Mouse (Mus musculus) forebrain, embryonic 16.5 days (tissue): ENCODE measurements around the gene Nfatc4. TPM values are rescaled to one million over a fixed set of nuclear protein-coding genes. Genes with fewer than 3 reads are reported as not detected.
A peak's percentile ranks its signal among the peaks of the same experiment; 100 is the strongest.

Experiments
- ATAC-seq: fragments of 200-750 bp; cut with Nextera tagmentation; 2 replicates; pipeline ENCODE4 v1.8.0; 2017; ENCODE audit warnings: mild to moderate bottlenecking, moderate library complexity
- H3K27ac ChIP-seq: fragments of 300-500 bp; sonication (generic); 2 replicates; pipeline ENCODE4 v1.5.1; 2014; ENCODE audit warnings: low read length, control low read depth
- H3K27me3 ChIP-seq: fragments of 300-500 bp; sonication (generic); replicated peaks from 2 replicates; pipeline ENCODE4 v1.6.1; 2014; ENCODE audit warnings: low read length; ENCODE audit not compliant: control insufficient read depth, insufficient read depth
- H3K36me3 ChIP-seq: fragments of 300-500 bp; sonication (generic); 2 replicates; pipeline ENCODE4 v1.6.1; 2014; ENCODE audit not compliant: control insufficient read depth, insufficient read depth
- H3K4me1 ChIP-seq: fragments of 300-500 bp; sonication (generic); replicated peaks from 2 replicates; pipeline ENCODE4 v1.6.1; 2014; ENCODE audit warnings: low read length; ENCODE audit not compliant: control insufficient read depth, insufficient read depth
- H3K4me2 ChIP-seq: fragments of 300-500 bp; sonication (generic); 2 replicates; pipeline ENCODE4 v1.6.1; 2014; ENCODE audit warnings: mild to moderate bottlenecking, low read length, control low read depth
- H3K4me3 ChIP-seq: fragments of 300-500 bp; sonication (generic); replicated peaks from 2 replicates; pipeline ENCODE4 v1.5.1; 2014; ENCODE audit warnings: mild to moderate bottlenecking, low read length, control low read depth
- H3K9ac ChIP-seq: fragments of 300-500 bp; sonication (generic); replicated peaks from 2 replicates; pipeline ENCODE4 v1.6.1; 2014; ENCODE audit warnings: low read depth, low read length, control low read depth
- H3K9me3 ChIP-seq: fragments of 300-500 bp; sonication (generic); 2 replicates; pipeline ENCODE4 v1.6.1; 2016; ENCODE audit warnings: low read length; ENCODE audit not compliant: control insufficient read depth
- WGBS: fragments of 180-500 bp; shearing (Covaris S2); extraction: QIAGEN DNeasy Blood & Tissue Kit; methylation state at CpG from one replicate; pipeline ENCODE4 v1.1.7; 2014; 5-methylcytosine and 5-hydroxymethylcytosine counted together
- polyA plus RNA-seq: library from polyadenylated mRNA; unstranded; fragments of >200 nt; fragmentation: Nextera tagmentation; extraction: Ambion mirVana; gene quantifications from 2 replicates; pipeline ENCODE4 v1.2.1, GENCODE M21; 2015

Nfatc4 gene
- polyA plus RNA-seq, 1 experiment from 2014 or later, result 12.3 TPM

DNA sequence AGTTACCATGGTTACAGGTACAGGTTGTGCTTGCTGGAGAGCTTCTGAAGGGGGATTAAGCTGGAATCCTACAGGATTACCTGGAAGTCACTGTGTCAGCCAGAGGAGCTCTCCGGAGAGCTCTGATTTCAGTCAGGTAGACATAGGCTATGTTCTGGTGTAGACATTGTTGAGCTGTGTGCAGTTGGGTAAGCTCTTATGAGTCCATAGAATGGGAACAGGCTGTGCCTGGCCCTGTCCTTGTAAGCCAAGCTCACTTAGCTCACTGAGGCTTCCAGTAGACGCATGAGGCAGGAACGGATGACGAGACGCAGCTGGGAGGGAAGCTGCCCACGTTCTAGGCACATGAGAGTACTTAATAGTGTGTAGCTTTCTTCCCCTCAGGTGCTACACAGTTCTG is 39.2 kb downstream of the Nfatc4 start:
- H3K36me3 ChIP-seq, result peaks cover 5% of the 10 kb centered on the region; the same call in 1 of the 2 replicates
- ATAC-seq, result no peak
- 70% methylated on average over 6 of the region's 6 CpGs for WGBS

GRCm38 (mm10) chr14:55862970-55863369 is 40.0 kb downstream of the Nfatc4 start:
- Histone ChIP-seq H3K4me2 (no peak overlapping the region), H3K4me3 (no peak overlapping the region), H3K27ac (no peak overlapping the region), H3K27me3 (no peaks in the 10 kb centered on the region), H3K9me3 (no peaks in the 10 kb centered on the region), H3K36me3 (peaks cover 5% of the 10 kb centered on the region; the same call in 1 of the 2 replicates), H3K4me1 (peaks cover 12% of the 10 kb centered on the region), H3K9ac (no peak overlapping the region)
- no peak for ATAC-seq
- WGBS, result 97% methylated on average over 10 of the region's 10 CpGs

More for the DNA sequence above, 39.2 kb downstream of the Nfatc4 start:
- no peak overlapping the region for H3K9ac ChIP-seq
- no peaks in the 10 kb centered on the region for H3K27me3 ChIP-seq
- H3K27ac ChIP-seq, result no peak overlapping the region
- H3K4me2 ChIP-seq, result no peak overlapping the region
- no peak overlapping the region for H3K4me3 ChIP-seq
- H3K9me3 ChIP-seq, result no peaks in the 10 kb centered on the region
- H3K4me1 ChIP-seq, result peaks cover 20% of the 10 kb centered on the region

GRCm38 (mm10) chr14:55863773-55864172 is 40.8 kb downstream of the Nfatc4 start:
- peak; percentile 44; the same call in 1 of the 2 replicates for ATAC-seq
- Histone ChIP-seq H3K4me3 (no peak overlapping the region), H3K27ac (no peak overlapping the region), H3K4me1 (peaks cover 7% of the 10 kb centered on the region; the same call in 1 of the 2 replicates), H3K36me3 (peaks cover 10% of the 10 kb centered on the region), H3K27me3 (no peaks in the 10 kb centered on the region), H3K9me3 (no peaks in the 10 kb centered on the region), H3K4me2 (no peak overlapping the region), H3K9ac (no peak overlapping the region)
- 21% methylated on average over 7 of the region's 7 CpGs for WGBS

DNA sequence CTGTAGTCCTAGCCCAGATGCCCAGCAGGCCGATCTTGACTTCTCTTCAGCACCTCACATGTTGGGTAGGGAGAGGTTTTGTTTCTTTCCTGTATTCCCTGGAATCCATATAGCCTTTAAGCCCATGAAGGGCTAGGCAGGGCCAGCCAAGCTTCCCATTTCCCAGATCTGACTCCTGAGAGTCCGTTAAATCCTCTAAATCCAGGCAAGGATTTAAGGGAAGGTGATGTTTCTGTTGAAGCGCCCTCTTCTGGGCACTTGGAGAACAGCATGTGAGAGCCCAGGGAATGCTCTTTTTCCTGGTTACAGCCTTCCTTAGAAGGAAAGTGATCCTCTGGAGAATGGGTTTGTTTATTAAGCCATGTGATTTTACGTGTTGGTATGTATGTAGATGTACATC is 44.0 kb downstream of the Nfatc4 start:
- Histone ChIP-seq H3K27ac (no peak overlapping the region), H3K4me1 (peaks cover 2% of the 10 kb centered on the region; the same call in 1 of the 2 replicates), H3K4me3 (no peak overlapping the region), H3K36me3 (peaks cover 29% of the 10 kb centered on the region), H3K4me2 (no peak overlapping the region), H3K27me3 (no peaks in the 10 kb centered on the region), H3K9ac (no peak overlapping the region), H3K9me3 (no peaks in the 10 kb centered on the region)
- ATAC-seq, result no peak
- 34% methylated on average over 4 of the region's 4 CpGs for WGBS

DNA sequence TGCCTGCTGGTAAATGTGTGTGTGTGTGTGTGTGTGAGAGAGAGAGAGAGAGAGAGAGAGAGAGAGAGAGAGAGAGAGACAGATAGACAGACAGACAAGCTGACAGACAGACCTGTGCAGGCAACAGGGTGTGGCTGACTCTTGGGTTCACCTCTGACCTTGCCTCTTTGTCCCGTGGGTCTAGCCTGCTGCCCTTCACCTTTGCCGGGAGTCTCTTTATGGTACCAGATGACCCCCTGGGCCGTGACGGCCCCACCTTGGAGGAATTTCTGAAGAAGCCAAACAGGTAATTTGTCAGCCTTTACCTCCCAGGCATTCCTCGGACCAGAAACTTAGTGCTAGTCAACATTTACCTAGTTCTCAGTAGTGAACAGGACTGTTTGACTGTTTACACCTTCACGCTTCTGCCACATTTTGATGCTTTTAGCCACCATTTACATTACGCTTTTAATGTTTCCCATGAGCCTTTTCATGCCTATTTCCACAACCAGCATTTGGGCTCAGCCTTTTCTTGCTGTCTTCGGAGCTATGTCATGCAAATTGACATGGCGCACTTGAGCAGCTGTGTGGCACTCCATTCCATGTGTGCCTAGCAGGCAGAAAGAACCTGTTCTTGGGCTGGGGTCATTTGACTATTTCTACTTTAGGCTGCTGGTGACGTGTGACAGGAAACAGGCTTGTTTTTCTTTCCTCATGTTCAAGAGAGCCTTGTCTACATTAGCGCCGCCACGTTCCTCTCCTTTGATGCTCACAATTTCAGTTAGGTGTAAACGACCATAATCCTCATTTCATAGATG is 45.5 kb downstream of the Nfatc4 start:
- WGBS, result 92% methylated on average over 14 of the region's 14 CpGs
- Histone ChIP-seq H3K27me3 (no peaks in the 10 kb centered on the region), H3K4me1 (peaks cover 5% of the 10 kb centered on the region), H3K9me3 (no peaks in the 10 kb centered on the region), H3K4me2 (no peak overlapping the region), H3K36me3 (peaks cover 29% of the 10 kb centered on the region), H3K27ac (no peak overlapping the region), H3K9ac (no peak overlapping the region), H3K4me3 (no peak overlapping the region)
- ATAC-seq, result no peak

DNA sequence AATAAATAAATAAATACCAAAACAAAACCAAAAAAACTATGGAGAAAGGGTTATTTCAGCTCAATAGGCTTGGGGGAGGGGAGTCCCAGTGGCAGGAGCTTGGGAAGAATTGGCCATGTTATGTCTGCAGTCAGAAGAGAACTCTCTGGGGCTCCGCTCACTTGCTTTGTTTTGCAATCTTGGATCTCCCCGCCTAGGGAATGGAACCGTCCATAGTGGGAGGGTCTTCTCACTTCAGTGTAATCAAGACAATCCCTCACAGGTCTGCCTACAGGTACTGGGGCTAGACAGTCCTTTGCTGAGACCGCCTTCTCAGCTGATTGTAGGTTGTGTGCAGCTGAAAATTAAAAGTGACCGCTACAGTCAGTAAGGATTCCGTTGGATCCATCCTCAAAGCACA is 46.6 kb downstream of the Nfatc4 start:
- Histone ChIP-seq H3K9me3 (no peaks in the 10 kb centered on the region), H3K27ac (no peak overlapping the region), H3K4me1 (peaks cover 12% of the 10 kb centered on the region), H3K27me3 (no peaks in the 10 kb centered on the region), H3K36me3 (peaks cover 29% of the 10 kb centered on the region), H3K4me3 (no peak overlapping the region), H3K4me2 (no peak overlapping the region), H3K9ac (no peak overlapping the region)
- 97% methylated on average over 6 of the region's 6 CpGs for WGBS
- no peak for ATAC-seq

- Histone ChIP-seq H3K9me3 (no peaks in the 10 kb centered on the region), H3K4me3 (no peak overlapping the region), H3K27me3 (no peaks in the 10 kb centered on the region), H3K9ac (no peak overlapping the region), H3K4me1 (peaks cover 12% of the 10 kb centered on the region), H3K4me2 (no peak overlapping the region), H3K27ac (no peak overlapping the region), H3K36me3 (peaks cover 23% of the 10 kb centered on the region)
- no peak for ATAC-seq
- WGBS, result 92% methylated on average over 12 of the region's 12 CpGs
Measured at GRCm38 (mm10) chr14:55872039-55872438, 49.1 kb downstream of the Nfatc4 start.

DNA sequence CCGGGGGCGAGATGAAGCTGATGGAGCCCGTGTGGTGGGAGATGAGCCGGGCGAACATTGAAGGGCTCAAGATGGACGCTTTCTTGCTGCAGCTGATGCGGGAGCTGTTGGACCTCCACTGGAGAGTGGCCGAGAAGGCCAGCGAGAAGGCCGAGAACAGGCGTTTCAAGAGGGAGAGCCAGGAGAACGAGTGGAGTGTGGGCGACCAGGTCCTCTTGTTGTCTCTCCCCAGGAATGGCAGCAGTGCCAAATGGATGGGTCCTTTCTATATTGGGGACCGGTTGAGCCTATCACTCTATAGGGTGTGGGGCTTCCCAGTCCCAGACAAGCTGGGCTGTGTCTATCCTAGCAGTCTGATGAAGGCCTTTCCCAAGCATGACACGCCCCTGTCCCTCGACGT is 49.6 kb downstream of the Nfatc4 start:
- no peaks in the 10 kb centered on the region for H3K9me3 ChIP-seq
- no peak overlapping the region for H3K4me3 ChIP-seq
- 91% methylated on average over 17 of the region's 17 CpGs for WGBS
- no peak overlapping the region for H3K27ac ChIP-seq
- no peak overlapping the region for H3K4me2 ChIP-seq
- no peaks in the 10 kb centered on the region for H3K27me3 ChIP-seq
- H3K36me3 ChIP-seq, result peaks cover 23% of the 10 kb centered on the region
- peaks cover 12% of the 10 kb centered on the region for H3K4me1 ChIP-seq
- ATAC-seq, result no peak
- no peak overlapping the region for H3K9ac ChIP-seq

GRCm38 (mm10) chr14:55873242-55873713 is 50.3 kb downstream of the Nfatc4 start:
- peak; percentile 11; the same call in 1 of the 2 replicates for ATAC-seq
- Histone ChIP-seq H3K4me3 (no peak overlapping the region), H3K27ac (no peak overlapping the region), H3K9ac (peak overlapping the region; percentile 10), H3K27me3 (no peaks in the 10 kb centered on the region), H3K4me2 (peak overlapping the region; percentile 37; the same call in 1 of the 2 replicates), H3K36me3 (peaks cover 23% of the 10 kb centered on the region), H3K9me3 (no peaks in the 10 kb centered on the region), H3K4me1 (peaks cover 14% of the 10 kb centered on the region)
- WGBS, result 86% methylated on average over 8 of the region's 8 CpGs
